Mouse (Mus musculus) granulocyte monocyte progenitor cell, adult 5-6 weeks (primary cell): ENCODE data around the gene Bnc2. TPM values are rescaled to one million over a fixed set of nuclear protein-coding genes. Genes with fewer than 3 reads are reported as not detected.

Experiments
- ATAC-seq: replicated peaks from 2 replicates; pipeline ENCODE4 v1.8.0; 2016; ENCODE audit warnings: mild to moderate bottlenecking, moderate TSS enrichment, inconsistent platforms; ENCODE audit not compliant: poor library complexity, severe bottlenecking
- total RNA-seq, 2 experiments: library from RNA; stranded (forward) in 1 of 2; stranded (reverse) in 1 of 2; fragments of 200-712, 200-1000 nt in 1 of 2; fragments of >200 nt in 1 of 2; fragmentation: Nextera tagmentation in 1 of 2; gene quantifications; 2 replicates each; pipeline ENCODE4 v1.2.3; 2014 to 2017

The Bnc2 gene
- not detected in 2 replicates for total RNA-seq (2014; fragmentation: Nextera tagmentation)
- total RNA-seq (2017) = not detected in 2 replicates

DNA sequence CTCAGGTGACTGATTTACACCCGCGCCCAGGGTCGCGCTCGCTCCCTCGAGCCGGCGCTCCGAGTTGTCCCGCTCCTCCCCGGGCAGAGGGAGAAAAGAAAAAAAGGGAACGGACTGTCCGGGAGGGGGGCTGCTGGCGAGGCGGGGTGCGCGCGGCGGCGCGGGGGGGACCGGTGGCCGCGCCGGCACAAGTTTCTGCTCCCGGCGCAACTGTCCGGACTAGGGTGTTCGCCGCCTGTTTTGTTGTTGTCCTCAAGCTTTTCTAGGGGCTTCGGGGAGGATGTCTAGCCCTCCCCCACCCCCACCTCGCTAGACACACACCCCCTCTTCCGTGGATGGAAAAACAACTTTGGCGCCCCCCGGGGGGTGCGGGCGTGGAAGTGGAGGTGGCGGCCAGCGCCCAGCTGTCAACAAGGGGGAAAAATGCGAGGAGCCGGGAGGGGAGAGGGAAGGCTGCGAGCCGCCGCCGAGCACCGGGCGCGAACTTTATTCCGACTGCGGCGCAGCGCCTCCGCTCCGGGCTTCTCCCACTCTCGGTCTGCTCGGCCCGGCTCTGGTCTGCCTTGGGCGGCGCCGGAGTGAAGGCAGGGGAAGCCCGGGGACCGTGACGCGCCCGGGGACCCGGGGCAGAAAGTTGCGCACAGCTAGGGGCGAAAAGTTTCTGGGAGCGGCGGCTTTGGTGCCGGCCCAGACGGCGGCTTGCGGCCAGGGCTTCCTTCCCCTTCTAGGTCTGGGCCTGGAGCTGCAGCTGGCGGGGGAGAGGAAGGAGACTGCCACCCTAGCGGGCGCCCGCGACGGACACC is at the start of gene Bnc2:
TSS of gene Bnc2 (minus strand) at position 105 of the 803 bp plus-strand sequence.
- ATAC-seq = peak; percentile 95

DNA sequence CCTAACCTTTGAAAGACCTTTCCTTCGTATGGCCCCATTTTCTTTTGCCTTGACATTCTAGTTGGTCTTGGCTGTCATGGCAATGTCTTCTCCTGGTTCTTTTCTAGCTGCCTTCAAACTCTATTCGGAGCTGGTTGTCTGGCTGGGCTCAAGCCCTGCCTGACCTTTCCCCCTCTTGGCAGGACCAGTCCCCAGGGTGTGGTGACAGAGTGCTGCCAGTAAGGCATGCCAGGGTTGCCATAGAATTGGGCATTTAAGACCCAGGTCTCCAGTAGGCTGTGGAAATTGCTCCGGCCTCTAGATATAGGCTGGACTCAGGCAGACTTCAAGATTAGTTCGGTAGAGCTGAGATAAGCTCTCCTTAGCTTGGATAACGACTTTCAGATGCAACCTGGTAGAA is 32.9 kb upstream of the Bnc2 start:
- ATAC-seq = no peak

DNA sequence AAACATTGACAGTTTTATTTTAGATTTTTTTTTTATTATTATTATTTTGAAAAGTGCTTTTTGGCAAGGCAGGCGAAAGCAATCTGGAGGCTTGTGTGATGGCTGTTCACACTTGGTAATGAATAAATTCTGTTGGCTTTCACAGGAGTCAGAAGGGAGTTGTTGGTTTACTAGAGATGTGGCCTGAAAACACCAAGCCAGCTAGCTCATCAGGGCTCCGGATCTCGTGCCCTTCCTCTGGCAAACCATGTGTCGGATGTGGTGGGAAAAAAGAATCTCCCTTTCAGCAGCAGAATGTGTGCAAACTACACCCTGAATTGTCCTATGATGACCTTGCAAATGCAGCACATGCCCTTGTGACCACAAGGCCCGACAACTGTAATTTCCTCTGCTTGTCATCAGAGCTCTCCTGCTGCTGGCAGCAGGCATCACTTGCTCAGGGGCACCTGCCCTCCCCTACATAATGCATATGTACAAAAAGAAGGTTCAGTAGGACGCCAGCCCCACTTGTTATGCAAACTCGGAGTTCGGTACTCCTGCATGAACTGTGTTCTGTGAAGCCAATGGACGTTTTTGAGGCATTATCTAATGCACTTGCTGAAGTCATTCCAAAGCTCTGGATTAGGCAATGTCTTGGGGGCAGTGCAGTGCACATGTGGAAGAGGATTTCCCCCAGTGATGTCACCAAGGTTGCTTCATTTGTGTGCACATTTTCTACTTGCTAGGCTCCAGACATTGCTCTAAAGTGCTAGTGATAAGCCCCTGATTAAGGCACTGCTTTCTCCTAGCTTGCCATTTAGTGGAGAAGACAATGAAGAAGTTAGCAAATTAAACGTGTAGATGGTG is 10.7 kb upstream of the Bnc2 start:
- peak; percentile 85 for ATAC-seq

DNA sequence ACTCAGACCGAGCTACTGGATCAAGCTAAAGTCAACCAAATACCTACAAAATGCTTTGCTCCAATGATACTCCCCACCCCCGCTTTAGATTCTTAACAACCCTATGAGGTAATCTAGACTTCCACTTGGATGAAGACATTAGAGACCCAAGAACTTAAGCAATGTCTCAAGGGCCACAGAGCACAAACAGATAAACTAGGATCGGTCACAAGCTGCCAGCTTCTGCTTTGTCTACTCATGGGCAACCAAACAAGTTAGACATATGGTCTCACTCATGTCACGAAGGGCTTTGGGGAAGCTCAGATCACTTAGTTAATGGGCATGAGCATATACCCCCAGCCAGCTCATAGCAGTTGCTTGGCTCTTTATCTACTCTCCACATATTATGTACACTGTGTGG is 9.9 kb upstream of the Bnc2 start:
- peak; percentile 56 for ATAC-seq

DNA sequence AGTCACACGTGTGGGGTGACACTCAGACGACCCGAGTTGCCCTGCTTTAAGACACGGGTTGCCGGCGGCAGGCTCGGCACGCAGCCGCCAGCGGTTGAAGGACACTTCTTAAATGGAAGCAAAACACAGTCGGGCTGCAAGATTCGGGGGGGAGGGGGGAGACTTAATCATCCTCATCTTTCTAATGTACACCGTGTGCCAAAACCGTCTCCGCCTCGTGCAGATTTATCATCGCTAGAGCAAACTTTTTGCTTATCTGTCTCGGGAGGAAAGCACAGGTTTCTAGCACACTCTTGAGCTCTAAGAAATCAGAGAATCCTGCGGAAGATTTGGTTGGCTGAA is 870 bp upstream of the Bnc2 start:
- no peak for ATAC-seq

DNA sequence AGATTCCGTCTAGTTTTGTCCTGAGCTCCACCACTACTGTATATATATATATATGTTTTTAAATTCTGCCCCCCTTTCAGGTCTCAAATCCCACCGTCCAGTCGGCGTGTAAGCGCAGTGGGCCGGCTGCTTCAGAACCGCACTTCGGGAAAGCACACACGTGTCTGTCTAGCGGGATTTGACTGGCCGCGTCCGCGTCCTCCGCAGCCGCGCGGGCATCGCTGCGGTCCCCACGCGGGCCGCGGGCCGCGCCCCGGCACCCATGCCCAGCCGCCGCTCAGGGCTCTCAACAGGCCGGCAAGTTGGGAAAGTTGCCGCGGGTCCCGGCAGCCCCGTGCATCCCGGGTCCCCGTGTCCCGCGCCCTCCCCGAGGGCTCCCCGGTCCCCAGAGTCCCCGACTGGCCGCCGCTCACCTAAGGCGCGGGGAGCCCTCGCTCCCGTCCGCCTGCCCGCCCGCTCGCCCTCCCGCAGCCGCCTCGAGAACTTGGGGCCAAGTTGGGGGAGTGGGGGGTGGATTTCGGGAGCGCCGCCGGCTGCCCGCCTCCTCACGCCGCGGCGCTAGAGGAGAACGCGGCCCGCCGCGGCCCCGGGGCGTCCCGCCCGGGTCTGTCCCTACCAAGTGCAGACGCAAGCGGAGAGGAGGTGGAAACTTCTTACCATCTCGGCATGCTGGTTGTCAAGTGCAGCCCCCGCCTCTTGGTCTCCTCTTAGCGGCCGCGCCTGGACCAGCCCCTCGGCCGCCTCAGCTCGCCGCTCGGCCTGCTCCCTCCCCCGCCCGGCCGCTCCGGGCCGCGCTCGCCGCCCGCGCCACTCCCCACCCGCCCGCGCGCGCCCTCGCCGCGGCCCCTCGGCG is 531 bp downstream of the Bnc2 start:
- peak; percentile 6; the same call in 1 of the 2 replicates for ATAC-seq

DNA sequence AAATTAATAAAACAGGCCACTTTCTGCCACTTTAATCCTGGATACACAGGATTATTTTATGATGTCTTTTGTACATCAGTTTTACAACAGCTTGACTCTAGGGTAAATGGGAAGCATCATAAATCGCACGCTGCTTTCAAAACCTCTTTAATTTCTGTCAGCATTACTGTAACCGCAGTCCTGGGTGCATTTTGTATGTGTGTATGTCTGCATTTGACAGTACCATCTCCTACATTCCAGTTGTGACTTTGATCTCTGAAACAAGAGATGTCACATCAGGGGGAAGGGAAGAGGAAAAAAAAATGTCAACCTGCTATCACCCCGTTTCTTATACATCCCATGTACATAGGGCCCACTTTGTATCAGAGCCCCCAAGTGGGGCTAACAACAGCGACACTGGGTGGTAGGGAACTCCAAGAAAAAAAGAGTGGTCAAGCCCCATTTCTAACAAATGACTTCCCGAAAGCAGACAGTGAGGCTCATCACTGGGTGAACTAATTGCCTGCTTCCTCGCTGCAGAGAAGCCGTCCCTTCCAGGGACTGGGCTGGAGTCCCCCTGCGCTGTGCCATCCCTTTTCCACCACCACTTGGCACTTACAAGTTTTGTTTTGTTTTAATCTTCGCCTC is 1.3 kb downstream of the Bnc2 start:
- ATAC-seq = no peak

DNA sequence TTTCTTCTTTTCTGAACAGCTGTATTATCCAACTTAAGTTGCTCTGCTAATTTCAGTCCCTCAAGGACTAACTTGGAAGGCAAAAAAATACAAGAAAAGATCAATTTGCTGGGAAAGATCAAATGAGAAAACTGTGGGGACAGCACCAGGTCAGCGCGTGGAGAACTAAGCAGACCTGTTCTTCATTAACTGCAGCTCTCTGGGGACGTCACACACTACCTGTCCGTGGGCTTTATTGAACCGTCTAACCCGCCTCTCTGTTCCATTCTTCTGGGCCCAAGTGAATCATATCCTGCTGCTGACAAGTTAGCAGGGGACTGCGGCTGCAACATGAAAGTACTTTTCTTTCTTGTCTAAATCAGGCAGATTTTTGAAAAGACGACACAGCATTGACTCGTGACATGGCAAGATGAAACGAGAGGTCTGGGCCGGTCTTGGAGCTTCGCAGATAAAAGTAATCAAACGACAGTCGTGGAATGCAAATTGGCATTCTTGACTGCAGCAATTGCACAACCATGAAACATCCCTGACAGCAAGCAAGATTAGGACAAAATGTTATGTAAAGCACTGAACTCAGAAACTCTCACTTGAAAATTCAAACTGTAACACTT is 2.8 kb downstream of the Bnc2 start:
- ATAC-seq = no peak

DNA sequence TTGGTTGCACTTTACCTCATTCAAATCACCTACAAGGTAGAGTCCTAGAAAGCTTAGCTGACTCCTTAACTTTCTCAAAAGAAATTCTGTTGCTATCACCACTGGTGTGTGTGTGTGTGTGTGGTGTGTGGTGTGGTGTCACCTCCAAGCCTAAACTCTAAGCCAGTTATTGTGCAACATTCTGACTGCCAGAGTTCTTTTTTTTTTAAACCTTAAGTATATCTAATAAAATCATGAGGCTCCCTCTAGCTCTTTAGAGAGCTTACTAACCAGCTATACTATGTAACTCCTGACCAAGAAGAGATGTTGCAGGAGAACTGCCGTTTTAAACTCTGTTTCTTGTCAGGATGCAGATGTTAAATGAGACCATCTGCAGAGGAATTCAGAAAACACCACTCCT is 4.1 kb downstream of the Bnc2 start:
- ATAC-seq = 0 out of 2 replicates have a peak, but pooled peaks have one; percentile 3

DNA sequence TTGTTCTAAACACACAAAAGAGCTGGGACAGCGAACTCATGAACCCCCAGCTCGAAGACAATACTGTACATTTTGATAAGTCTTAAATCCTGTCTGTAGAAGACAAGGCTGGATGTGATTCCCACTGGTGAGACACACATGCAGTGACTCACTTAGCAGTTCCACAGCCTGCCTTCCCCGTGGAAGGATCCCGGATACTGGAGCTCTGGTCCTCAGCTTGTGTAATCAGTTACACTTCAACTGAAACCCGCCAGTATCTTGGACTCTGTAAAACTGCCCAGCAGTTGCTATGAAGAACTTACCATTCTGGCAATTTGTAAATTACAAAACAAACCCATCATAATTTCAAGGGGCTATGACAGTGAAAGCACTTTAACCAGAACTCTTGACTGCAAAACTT is 5.4 kb downstream of the Bnc2 start:
- no peak for ATAC-seq

DNA sequence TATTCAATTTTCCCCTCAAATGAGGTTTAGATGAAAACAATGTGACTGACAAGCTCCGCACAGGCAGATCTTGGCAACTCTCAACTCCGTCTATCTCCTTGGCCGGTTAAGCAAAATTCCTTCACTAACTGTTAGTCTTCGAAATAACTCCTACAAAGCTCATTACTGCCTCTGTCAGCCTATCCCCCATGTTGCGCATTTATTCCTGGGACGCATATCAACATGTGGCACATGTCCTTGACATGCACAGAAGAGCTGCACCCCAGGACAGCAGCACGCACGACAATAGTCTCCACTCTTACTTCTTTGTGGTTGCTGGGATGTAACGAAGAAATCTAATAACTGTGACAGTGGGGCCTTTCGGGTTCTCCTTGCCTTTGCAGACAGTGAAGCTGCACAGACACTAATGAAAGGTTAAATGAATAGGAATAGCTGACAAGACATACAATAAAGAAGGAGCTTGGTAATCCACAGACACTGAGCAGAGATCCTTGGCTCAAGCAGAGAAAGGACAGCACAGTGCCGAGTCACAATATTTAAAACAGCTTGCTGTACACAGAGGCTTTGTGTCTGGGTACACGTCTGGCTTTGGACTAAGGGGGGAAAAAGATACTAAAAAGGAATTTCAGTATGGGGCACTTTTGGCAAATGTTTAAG is 6.0 kb downstream of the Bnc2 start:
- ATAC-seq = no peak

DNA sequence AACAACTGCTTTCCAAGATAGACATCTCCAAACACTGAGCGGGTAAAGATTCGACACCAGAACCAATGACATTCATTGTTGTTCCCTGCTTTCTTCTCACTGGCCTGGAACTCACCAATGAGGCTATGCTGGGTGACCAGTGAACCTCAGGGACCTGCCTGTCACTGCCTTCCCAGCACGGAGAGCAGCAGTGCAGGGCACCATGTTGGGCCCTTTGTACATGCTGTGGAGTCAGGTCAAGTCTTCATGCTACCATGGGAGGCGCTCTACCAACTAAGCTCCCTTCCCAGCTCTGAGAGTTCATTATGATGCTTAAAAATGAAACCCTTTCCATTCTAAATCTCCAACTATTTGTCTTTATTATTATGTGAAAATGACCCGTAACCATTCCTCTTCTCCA is 6.8 kb downstream of the Bnc2 start:
- ATAC-seq = no peak

DNA sequence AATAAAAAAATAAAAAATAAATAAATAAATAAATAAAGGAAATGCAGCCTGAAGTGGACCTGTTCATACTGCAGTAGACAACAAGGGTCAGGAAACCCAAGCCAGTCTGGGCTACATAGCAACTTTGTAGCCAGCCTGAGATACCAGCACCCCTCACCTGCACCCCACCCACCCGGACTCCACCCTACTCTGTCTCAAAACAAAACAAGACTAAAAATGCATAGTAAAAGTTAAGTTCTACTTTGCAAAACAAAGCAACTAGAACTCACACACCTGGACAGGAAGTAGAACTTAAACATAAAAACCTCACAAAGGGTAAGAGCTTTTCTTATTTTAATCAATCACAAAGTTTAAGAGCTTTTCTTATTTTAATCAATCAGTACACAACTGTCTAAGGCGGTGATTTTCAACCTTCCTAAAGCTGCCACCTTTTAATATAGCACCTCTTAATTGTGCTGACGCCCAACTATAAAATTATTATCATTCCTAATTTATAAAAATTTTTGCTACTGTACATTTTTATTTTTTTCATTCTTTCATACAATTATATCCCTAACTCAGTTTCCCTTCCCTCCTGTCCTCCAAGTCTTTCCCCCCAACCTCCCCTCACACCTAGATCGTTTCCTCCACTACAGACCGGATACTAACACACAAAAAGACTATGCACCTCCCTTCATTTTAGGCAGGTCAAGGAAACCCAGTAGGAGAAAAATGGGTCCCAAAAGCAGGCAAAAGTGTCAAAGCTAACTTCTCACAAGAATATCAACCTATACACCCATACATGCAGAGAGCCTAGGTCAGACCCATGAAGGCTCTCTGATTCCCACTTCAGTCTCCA is 12.6 kb downstream of the Bnc2 start:
- ATAC-seq = no peak

DNA sequence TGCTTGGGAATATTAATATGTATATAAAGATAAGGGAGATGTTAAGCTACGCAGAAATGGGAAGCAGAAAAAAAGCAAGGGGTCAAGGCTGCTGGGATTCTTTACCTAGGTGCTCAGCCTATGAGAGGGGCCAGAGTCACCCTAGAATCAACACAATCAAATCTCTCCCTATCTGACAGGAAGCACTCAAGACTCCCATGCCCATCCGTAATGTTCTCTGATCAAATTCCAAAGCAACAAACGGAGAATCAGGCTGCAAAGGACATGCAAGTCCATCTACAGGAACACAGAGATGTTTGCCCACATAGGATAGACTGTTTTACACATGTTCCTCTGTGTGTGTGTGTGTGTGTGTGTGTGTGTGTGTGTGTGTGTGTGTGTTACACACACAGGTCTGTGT is 13.7 kb downstream of the Bnc2 start:
- ATAC-seq = no peak

DNA sequence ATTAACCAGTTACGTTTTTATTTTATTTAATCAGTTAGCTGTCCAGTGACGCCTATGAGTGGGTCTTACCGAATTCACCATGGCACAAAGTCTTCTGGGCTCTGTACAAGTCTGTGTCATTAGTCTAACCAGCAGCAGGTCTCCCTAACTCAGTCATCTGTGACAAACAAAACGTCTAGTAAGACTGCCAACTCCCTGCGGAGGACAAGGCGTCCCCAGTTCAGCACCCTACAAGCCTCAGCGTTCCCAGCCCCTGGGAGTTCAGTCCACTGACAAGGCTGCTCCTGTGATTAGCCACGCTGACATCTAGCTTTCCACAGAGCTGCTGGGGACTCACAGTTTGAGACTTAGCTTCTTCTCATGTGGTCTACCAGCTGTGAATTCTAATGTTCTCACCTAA is 23.3 kb downstream of the Bnc2 start:
- ATAC-seq = no peak

DNA sequence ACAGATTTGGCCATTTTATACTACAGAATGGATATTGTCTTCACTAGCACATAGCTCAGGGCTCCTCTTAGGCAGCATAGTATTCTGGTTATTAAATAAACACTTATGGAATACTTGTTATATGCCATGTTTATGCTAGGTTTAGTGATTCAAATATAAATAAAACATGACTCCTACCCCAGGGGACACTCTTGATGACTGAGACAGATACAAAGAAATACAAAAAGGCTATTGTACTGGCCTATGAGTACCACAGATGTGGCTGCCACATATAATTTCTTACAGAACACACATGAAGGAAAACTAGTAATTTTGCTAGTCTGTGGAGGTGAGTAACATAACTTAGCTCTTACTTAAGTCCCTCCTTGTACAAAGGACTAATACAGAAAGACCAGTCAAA is 28.5 kb downstream of the Bnc2 start:
- ATAC-seq = no peak

DNA sequence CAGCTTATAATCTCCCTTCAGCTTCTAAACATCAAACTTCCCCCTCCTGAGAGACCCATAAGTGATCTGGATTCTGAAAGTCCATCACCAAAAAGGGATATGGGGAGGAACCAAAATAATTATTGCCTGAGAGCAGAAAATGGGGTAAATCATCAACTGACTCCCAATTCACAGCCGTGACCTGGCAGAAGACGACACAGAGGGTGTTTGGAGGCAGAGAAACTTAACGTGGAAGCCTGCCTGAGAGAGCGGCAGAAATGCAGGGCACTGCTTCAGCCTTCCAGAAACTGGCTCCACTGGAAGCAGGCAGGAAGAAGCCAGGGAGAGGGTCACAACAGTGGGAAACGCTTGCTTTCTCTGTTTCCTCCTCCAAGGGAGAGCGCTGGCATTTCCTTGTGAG is 35.9 kb downstream of the Bnc2 start:
- ATAC-seq = no peak

DNA sequence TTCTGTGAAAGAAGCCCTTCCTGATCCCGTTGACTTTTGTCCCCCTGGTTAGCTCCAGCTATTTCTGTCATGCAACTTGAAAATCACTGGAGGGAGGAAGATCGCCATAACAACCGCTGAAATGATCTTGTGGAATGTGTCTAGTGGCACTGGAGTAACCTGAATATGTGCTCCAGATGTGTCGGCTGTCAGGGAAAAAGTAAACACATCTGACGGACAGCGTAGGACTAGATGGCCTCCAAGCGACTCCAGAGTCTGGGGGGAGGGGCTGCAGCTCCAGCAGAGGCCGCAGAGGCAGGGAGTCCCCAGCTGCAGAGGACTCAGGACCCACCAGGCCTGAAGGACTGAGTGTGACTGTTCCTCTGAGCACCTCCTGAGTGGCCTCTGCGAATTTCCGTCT is 37.4 kb downstream of the Bnc2 start:
- ATAC-seq = no peak
